Mouse (Mus musculus): ENCODE measurements around the gene Coro7. TPM values are rescaled to one million over a fixed set of nuclear protein-coding genes. Genes with fewer than 3 reads are reported as not detected.
"Not testable (repeated sequence)": the region's sequence is repeated elsewhere in the genome, so short reads cannot be mapped to it uniquely, and the experiment has no call there.

The Coro7 gene
- polyA plus RNA-seq, 1 experiment from 2014 or later: 7.0 TPM

DNA sequence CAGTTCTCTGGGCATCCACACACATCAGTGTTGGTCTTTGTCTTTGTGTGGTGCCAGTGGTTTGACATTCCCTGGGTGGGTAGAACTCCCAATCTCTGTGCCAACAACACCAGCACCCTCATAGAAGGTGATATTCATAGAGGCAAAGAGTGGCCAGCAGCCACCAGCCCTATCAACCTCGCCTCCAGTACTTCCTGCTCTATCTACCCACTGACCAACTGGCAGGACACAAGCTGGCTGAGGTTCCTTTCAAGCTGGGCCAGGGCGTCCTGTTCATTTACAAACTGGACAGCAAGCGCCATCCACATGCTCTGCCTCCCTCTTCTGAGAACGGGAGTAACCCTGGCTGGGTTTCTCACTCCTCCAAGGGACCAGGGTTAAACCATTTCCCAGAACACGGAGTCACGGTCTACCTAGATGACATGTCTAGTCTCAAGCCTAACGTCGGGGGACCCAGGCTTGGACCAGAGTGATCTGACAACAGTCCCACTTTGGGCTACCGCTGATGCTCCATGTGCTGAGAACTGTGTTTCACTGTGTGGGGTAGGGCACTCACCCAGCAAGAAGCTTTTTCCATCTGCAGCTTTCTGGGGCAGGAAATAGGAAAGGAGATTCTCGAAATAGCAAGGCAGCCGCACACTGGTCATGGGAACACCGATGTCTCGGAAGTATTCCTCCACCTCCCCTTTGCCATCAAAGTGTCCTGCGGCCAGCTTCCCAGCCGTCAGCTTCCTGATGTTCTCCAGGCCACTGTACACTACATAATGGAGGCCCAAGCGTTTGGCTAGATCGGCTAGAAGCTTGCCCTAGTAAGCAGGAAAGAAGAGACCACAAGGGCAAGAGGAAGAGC, 34.5 kb upstream of the Coro7 start:
- no peak overlapping the region for H3K4me2 ChIP-seq
- H3K9ac ChIP-seq: no peak overlapping the region
- H3K4me1 ChIP-seq (replicated peaks): peaks cover 16% of the 10 kb centered on the region
- H3K36me3 ChIP-seq: peaks cover 78% of the 10 kb centered on the region
- WGBS (ENCODE audit: insufficient replicate concordance): 80% methylated on average over 17 of the region's 17 CpGs
- H3K27ac ChIP-seq: no peak overlapping the region
- no peak overlapping the region for H3K4me3 ChIP-seq (replicated peaks)
- no peak for ATAC-seq (ENCODE audit: low read depth)
- H3K27me3 ChIP-seq: no peaks in the 10 kb centered on the region
- no peaks in the 10 kb centered on the region for H3K9me3 ChIP-seq (replicated peaks)
- DNase-seq: no peak

DNA sequence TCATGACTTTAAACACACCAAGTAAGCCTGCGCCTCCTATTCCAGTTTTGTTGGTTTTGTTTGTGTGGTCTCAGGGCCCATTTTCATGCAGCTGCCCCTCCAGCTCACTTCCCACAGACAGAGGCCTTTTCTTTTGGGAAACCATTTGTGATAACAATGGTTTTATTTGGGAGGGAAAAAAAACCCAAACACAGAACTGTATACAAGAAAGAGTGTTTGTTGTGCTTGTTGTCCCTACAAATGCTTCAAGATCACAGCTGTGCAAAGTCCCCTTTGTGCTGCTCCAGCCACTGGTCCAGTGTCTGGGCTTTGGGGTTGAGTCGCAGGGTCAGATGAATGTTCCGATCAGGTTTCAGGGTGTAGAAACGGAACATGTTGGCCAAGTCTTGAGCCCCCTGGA, 31.6 kb upstream of the Coro7 start:
- 92% methylated on average over 4 of the region's 4 CpGs for WGBS (ENCODE audit: insufficient replicate concordance)
- H3K36me3 ChIP-seq: peaks cover 98% of the 10 kb centered on the region
- no peaks in the 10 kb centered on the region for H3K9me3 ChIP-seq (replicated peaks)
- H3K4me2 ChIP-seq: no peak overlapping the region
- H3K27ac ChIP-seq: no peak overlapping the region
- no peak overlapping the region for H3K9ac ChIP-seq
- ATAC-seq (ENCODE audit: low read depth) (no peak), DNase-seq (no peak)
- no peaks in the 10 kb centered on the region for H3K27me3 ChIP-seq
- no peaks in the 10 kb centered on the region for H3K4me1 ChIP-seq (replicated peaks)
- no peak overlapping the region for H3K4me3 ChIP-seq (replicated peaks)

DNA sequence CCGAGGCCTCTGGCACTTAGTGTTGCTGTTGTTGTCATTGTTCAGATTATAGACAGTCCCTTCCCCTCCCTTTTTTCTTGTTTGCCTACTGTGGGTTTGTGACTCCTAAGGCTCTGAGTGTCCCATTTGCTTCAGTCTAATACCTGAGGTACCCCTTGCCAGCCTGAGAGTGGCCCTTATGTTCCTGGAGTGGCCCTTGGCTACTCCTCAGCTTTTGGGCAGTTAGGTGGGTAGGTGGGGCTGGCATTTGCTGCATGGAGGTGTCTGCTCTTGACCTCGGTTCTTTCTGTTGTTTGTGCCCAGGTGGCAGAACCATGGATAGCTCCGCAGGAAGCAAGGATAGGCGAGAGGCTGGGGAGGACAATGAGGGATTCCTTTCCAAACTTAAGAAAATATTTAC, 26.0 kb upstream of the Coro7 start:
- H3K4me1 ChIP-seq (replicated peaks): no peaks in the 10 kb centered on the region
- no peak overlapping the region for H3K4me3 ChIP-seq (replicated peaks)
- no peak for DNase-seq
- no peak overlapping the region for H3K4me2 ChIP-seq
- no peak for ATAC-seq (ENCODE audit: low read depth)
- H3K27ac ChIP-seq: no peak overlapping the region
- H3K36me3 ChIP-seq: peaks cover 96% of the 10 kb centered on the region
- H3K27me3 ChIP-seq: no peaks in the 10 kb centered on the region
- WGBS (ENCODE audit: insufficient replicate concordance): 69% methylated on average over 4 of the region's 4 CpGs
- H3K9me3 ChIP-seq (replicated peaks): no peaks in the 10 kb centered on the region
- H3K9ac ChIP-seq: no peak overlapping the region

DNA sequence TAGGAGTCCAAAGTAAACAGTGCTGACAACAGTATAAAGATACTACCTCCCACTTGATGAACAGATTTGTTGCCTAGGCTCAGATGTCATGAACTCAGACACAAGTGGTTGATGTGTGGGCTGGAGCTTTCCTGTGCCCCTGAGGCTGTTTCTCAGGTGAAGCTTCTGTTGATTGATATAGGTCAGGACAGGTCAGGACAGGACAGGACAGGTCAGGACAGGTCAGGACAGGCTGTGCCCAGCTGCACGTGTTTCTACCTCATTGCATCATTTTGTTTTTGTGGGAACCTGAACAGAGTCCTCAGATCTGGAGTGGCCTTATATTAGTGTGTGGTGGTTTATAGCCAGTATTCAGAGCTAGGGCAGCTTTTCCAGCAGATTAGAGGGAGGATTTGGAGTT, 23.1 kb upstream of the Coro7 start:
- whole genome bisulfite sequencing (ENCODE audit: insufficient replicate concordance): 68% methylated on average over 1 of the region's 1 CpGs
- peak; percentile 66 for ATAC-seq (ENCODE audit: low read depth)
- DNase-seq: no peak
- Histone ChIP-seq H3K27me3 (no peaks in the 10 kb centered on the region), H3K9ac (no peak overlapping the region), H3K27ac (no peak overlapping the region), H3K4me2 (no peak overlapping the region), H3K4me1 (replicated peaks) (no peaks in the 10 kb centered on the region), H3K4me3 (replicated peaks) (no peak overlapping the region), H3K9me3 (replicated peaks) (no peaks in the 10 kb centered on the region), H3K36me3 (peaks cover 97% of the 10 kb centered on the region)

DNA sequence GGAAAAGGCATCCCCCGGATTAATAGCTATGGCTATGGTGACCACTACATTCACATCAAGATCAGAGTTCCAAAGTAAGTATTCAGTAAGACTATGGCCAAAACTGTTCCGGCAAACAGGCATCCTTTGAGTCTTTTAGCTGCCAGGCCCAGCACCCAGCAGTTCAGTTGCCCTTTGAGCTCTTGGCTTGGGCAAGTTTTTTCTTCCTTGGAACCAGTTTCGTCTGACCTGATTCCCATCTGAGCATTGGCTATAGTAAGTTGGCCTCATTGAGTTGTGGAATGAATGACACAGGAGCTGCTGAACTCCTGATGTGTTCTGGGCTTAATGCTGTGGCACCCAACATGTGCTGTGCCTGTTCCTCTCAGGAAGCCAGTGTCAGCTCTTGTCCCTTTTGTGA, 21.6 kb upstream of the Coro7 start:
- peaks cover 98% of the 10 kb centered on the region for H3K36me3 ChIP-seq
- H3K9me3 ChIP-seq (replicated peaks): no peaks in the 10 kb centered on the region
- no peaks in the 10 kb centered on the region for H3K4me1 ChIP-seq (replicated peaks)
- WGBS (ENCODE audit: insufficient replicate concordance): 83% methylated on average over 3 of the region's 3 CpGs
- no peaks in the 10 kb centered on the region for H3K27me3 ChIP-seq
- ATAC-seq (ENCODE audit: low read depth): no peak
- DNase-seq: no peak
- no peak overlapping the region for H3K27ac ChIP-seq
- H3K4me2 ChIP-seq: no peak overlapping the region
- H3K4me3 ChIP-seq (replicated peaks): no peak overlapping the region
- H3K9ac ChIP-seq: no peak overlapping the region

DNA sequence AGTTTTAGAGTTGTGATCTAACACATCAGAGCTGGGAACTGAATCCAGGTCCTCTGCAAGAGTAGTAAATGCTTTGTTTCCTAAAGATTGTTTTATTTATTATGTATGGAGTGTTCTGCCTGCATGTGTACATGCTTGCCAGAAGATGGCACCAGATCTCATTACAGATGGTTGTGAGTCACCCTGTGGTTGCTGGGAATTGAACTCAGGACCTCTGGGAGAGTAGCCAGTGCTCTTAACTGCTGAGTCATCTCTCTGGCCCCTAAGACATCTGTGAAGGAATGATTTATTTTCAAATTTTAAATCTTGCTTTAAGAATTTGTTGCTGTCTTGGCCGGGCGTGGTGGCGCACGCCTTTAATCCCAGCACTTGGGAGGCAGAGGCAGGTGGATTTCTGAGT, 9.8 kb upstream of the Coro7 start:
- H3K4me2 ChIP-seq; ATAC-seq (ENCODE audit: low read depth); H3K4me3 ChIP-seq (replicated peaks); H3K27ac ChIP-seq; H3K9ac ChIP-seq; H3K27me3 ChIP-seq; H3K9me3 ChIP-seq (replicated peaks); DNase-seq: not testable (repeated sequence)
- Histone ChIP-seq H3K4me1 (replicated peaks) (peaks cover 23% of the 10 kb centered on the region), H3K36me3 (peaks cover 75% of the 10 kb centered on the region)
- WGBS (ENCODE audit: insufficient replicate concordance): 93% methylated on average over 4 of the region's 4 CpGs

DNA sequence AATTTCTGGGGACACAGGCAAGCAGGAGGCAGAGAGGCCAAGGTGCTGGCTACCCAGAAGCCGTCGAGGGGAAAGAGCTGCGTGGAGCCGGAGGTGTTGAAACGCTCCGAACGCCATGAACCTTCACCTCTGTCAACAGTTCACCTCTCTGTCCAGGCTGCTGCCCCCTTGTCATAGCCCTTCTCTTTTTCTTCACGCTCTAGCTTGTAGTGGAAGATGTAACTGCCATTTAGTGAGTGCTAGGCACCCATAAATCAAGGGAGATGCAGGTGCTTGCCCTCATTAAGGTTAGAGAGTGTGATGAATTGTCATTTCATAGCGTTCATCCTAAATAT, 4.8 kb upstream of the Coro7 start:
- H3K4me3 ChIP-seq (replicated peaks): peak overlapping the region; percentile 89
- ATAC-seq (ENCODE audit: low read depth): no peak
- DNase-seq: no peak
- no peaks in the 10 kb centered on the region for H3K27me3 ChIP-seq
- H3K4me1 ChIP-seq (replicated peaks): peaks cover 54% of the 10 kb centered on the region
- H3K9me3 ChIP-seq (replicated peaks): no peaks in the 10 kb centered on the region
- 1% methylated on average over 9 of the region's 9 CpGs for WGBS (ENCODE audit: insufficient replicate concordance)
- H3K4me2 ChIP-seq: peak overlapping the region; percentile 93
- H3K27ac ChIP-seq: peak overlapping the region; percentile 78
- peaks cover 27% of the 10 kb centered on the region for H3K36me3 ChIP-seq
- peak overlapping the region; percentile 89 for H3K9ac ChIP-seq

DNA sequence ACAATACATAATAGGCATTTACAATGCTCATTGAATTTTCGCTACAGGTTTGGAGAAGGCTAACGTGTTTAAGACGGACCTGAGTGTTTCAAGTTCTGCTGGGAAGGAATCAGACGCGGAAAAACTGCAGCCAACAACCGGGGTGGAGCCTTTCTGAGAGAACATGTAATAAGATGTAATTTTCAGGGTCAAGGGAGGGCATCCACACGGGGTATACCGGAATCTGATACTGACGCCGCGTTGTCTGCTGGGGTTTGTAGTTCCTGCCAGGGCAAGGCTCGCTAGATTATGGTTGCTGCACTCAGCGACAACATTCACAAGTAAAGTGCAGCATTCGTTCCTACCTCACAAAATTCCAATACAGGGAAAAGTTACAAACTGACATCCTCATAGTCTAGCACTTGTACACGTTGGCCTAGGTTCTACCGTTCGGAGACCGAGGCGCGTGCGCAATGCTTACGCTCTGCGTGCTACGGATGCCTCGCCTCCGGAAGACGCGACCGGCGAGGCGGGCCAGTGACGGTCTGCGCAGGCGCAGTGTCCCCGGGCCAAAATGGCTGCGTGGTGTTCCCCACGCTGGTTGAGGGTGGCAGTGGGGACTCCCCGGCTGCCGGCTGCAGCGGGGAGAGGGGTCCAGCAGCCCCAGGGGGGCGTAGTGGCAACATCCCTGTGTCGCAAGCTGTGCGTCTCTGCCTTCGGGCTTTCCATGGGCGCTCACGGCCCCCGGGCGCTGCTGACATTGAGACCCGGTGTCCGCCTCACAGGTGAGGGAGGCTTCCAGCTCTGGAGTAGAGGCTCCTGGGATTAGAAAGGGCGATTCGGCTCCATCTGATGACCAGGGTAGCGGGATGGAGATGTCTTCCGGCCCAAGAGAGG, 4.2 kb upstream of the Coro7 start:
- Histone ChIP-seq H3K4me1 (replicated peaks) (peaks cover 59% of the 10 kb centered on the region), H3K4me2 (peak overlapping the region; percentile 93), H3K4me3 (replicated peaks) (peak overlapping the region; percentile 89), H3K27ac (peak overlapping the region; percentile 81), H3K9ac (peak overlapping the region; percentile 89), H3K36me3 (peaks cover 20% of the 10 kb centered on the region), H3K27me3 (no peaks in the 10 kb centered on the region), H3K9me3 (replicated peaks) (no peaks in the 10 kb centered on the region)
- DNase-seq (peak; percentile 94), ATAC-seq (ENCODE audit: low read depth) (peak; percentile 80)
- WGBS (ENCODE audit: insufficient replicate concordance): under 1% methylated on average over 54 of the region's 54 CpGs

DNA sequence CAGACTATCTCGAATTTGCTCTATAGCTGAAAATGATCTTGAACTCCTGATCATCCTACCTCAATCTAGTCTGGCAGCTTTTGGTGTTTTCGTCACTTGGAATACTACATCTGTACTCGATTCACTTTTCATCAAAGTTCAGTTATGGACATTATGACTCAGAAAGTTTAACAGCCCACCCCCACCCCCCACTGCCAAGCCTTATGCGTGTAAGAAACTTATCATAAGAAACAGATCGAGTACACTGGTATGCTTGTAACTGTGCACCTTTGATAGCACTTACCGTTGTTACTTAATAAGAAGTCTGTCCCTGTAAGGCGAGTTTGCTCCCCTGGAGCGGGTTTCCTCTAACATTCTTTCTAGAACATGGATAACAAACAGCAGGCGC, 3.6 kb upstream of the Coro7 start:
- 17% methylated on average over 9 of the region's 9 CpGs for whole genome bisulfite sequencing (ENCODE audit: insufficient replicate concordance)
- no peak for DNase-seq
- H3K9me3 ChIP-seq (replicated peaks): no peaks in the 10 kb centered on the region
- no peaks in the 10 kb centered on the region for H3K27me3 ChIP-seq
- H3K36me3 ChIP-seq: peaks cover 16% of the 10 kb centered on the region
- ATAC-seq (ENCODE audit: low read depth): peak; percentile 24; the same call in 1 of the 2 replicates
- peak overlapping the region; percentile 93 for H3K4me2 ChIP-seq
- peak overlapping the region; percentile 81 for H3K27ac ChIP-seq
- H3K9ac ChIP-seq: peak overlapping the region; percentile 89
- peaks cover 66% of the 10 kb centered on the region for H3K4me1 ChIP-seq (replicated peaks)
- peak overlapping the region; percentile 89 for H3K4me3 ChIP-seq (replicated peaks)

DNA sequence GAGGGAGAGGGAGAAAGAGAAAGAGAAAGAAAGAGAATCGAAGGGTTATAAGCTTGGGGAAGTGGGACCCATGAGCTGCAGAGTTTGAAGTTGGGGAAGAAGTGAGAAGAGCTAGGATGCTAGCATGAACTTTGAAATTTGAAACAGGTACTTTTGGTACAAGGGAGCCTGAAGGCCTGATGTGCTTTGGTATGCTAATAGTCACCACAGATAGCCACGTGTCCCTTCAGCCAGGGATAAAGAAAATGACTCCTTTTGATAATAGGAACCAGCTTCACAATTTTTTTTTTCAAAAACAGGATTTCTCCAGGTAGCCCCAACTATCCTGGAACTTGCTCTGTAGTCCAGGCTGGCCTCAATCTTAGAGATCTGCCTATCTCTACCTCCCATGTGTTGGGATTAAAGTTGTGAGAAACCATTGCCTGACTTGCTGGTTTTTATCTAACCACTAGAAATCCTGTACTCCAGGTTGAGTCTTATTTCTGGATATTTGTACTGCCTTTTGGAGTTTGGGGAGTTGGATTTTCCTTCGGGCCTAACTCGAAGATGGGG, 3.1 kb upstream of the Coro7 start:
- no peak for ATAC-seq (ENCODE audit: low read depth)
- Histone ChIP-seq H3K36me3 (peaks cover 11% of the 10 kb centered on the region), H3K27me3 (no peaks in the 10 kb centered on the region), H3K4me3 (replicated peaks) (peak overlapping the region; percentile 89), H3K4me2 (peak overlapping the region; percentile 93), H3K27ac (peak overlapping the region; percentile 81), H3K4me1 (replicated peaks) (peaks cover 70% of the 10 kb centered on the region), H3K9ac (peak overlapping the region; percentile 89; the same call in 1 of the 2 replicates), H3K9me3 (replicated peaks) (no peaks in the 10 kb centered on the region)
- DNase-seq: no peak
- 52% methylated on average over 4 of the region's 4 CpGs for WGBS (ENCODE audit: insufficient replicate concordance)

DNA sequence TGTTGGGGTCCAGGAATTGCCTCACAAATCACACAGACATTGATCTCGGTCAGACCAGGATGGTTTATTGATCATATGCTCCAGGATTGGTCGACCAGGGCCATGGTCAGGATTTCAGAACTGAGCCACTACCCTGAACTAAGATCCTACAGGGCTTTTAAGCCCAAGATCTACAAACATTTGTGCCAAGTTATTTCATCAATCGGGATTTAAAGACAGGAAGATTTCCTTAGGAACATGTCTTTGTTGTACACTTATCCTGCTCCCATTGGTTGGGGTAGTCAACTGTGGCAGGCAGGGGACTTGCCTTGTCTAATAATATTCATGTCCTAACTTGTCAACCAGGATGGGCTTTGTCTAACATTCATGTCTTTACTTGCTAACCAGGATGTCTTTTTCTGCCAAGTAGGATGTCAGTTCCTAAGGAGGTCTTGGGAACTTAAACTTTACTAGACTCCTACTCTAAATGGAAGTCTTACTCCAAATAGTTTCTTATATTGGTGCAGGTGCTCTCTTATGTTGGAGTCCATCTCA, 1.4 kb upstream of the Coro7 start:
- peaks cover 65% of the 10 kb centered on the region for H3K4me1 ChIP-seq (replicated peaks)
- not testable (repeated sequence) for H3K9me3 ChIP-seq (replicated peaks); DNase-seq; H3K27ac ChIP-seq; ATAC-seq (ENCODE audit: low read depth); H3K27me3 ChIP-seq; H3K4me2 ChIP-seq; H3K36me3 ChIP-seq; H3K4me3 ChIP-seq (replicated peaks); H3K9ac ChIP-seq
- WGBS (ENCODE audit: insufficient replicate concordance): 74% methylated on average over 3 of the region's 3 CpGs

Measured in liver, embryonic 13.5 days (tissue).